Mouse (Mus musculus): ENCODE results near the gene Lrmda. TPM values are rescaled to one million over a fixed set of nuclear protein-coding genes. Genes with fewer than 3 reads are reported as not detected.

Gene Lrmda
- polyA plus RNA-seq, 1 experiment from 2014 or later, result 0.25 TPM

DNA sequence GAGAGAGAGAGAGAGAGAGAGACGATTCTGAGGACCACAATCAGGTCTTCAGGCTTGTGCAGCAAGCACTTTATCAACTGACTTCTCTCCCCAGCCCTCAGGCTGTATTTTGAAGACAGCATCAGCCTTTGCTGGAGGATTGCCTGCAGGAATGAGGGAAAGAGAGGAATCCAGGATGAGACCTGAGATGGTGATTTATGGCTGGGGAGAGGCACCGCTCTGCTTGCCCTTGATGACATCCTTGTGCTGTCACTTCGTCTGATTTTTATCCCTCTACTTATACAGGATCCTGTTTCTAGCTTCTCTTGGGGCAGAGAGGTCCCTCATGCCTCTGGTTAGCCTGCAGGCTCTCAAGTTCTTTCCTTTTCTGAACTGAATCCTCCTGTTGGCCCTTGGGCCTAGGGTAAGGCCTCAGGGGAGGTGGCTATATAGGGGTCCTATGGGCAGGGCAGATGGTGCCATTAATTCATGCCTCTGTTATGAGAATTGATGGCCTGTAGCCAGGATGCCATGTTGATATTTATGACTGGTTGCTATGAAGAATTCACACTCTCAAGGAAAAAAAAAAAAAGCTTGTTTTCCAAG lies 277.2 kb downstream of the Lrmda start:
- H3K27ac ChIP-seq, result no peak overlapping the region
- WGBS (ENCODE audit: insufficient replicate concordance), result 54% methylated on average over 3 of the region's 3 CpGs

GRCm38 (mm10) chr14:22306759-22307158 lies 287.2 kb downstream of the Lrmda start:
- Histone ChIP-seq H3K4me1 (replicated peaks) (no peaks in the 10 kb centered on the region), H3K27ac (no peak overlapping the region), H3K9me3 (replicated peaks) (no peaks in the 10 kb centered on the region), H3K9ac (no peak overlapping the region), H3K4me3 (replicated peaks) (no peak overlapping the region), H3K36me3 (no peaks in the 10 kb centered on the region), H3K4me2 (no peak overlapping the region), H3K27me3 (no peaks in the 10 kb centered on the region)
- WGBS (ENCODE audit: insufficient replicate concordance), result 63% methylated on average over 5 of the region's 5 CpGs
- ATAC-seq (ENCODE audit: low read depth) (no peak), DNase-seq (no peak)

More for the DNA sequence above, 277.2 kb downstream of the Lrmda start:
- H3K9ac ChIP-seq, result no peak overlapping the region
- ATAC-seq (ENCODE audit: low read depth) (no peak), DNase-seq (no peak)
- H3K9me3 ChIP-seq (replicated peaks), result no peaks in the 10 kb centered on the region
- H3K36me3 ChIP-seq, result no peaks in the 10 kb centered on the region
- H3K4me3 ChIP-seq (replicated peaks), result no peak overlapping the region
- H3K4me1 ChIP-seq (replicated peaks), result no peaks in the 10 kb centered on the region
- no peaks in the 10 kb centered on the region for H3K27me3 ChIP-seq
- H3K4me2 ChIP-seq, result no peak overlapping the region

DNA sequence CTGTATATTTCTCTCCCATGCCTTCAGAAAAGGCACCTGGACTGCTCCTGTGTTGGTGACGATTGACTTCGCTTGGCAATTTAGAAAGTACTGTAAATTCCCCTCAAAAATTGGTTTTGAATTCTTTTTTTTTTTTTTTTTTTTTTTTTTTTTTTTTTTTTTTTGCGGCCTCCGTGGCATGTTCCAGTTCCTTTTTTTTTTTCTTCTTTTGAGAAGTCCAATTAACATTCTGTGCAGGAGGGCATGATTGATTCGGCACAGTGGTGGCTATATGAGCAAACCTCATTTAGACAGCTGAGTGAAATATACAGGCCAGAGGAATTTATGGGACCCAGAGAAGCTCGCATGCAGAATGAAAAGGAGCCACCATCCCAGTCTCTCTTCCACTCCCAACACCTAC lies 288.5 kb downstream of the Lrmda start:
- H3K9me3 ChIP-seq (replicated peaks), result no peaks in the 10 kb centered on the region
- DNase-seq (no peak), ATAC-seq (ENCODE audit: low read depth) (no peak)
- no peak overlapping the region for H3K9ac ChIP-seq
- H3K36me3 ChIP-seq, result no peaks in the 10 kb centered on the region
- no peaks in the 10 kb centered on the region for H3K4me1 ChIP-seq (replicated peaks)
- no peak overlapping the region for H3K4me3 ChIP-seq (replicated peaks)
- WGBS (ENCODE audit: insufficient replicate concordance), result 35% methylated on average over 6 of the region's 6 CpGs
- H3K27me3 ChIP-seq, result no peaks in the 10 kb centered on the region
- H3K27ac ChIP-seq, result no peak overlapping the region
- no peak overlapping the region for H3K4me2 ChIP-seq

DNA sequence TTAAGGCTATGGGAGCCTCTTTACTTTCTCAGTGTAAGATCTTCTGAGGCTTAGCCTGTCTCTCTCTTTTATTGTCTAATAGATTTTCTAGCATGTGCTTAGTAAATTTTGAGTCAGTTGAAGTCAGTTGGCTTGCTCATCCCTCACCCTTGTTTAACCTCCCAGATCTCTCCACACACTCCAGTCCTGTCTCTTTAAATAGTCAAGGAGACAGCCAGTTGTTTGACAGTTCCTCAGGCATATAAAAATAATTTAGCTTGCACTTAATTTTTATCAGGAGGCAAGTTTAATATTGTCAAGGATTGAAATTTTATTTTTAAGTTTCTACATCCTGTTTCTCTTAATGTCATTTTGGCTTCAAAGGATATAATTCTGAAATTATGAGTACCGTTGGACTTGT lies 303.5 kb downstream of the Lrmda start:
- ATAC-seq (ENCODE audit: low read depth) (no peak), DNase-seq (no peak)
- Histone ChIP-seq H3K4me2 (no peak overlapping the region), H3K9ac (no peak overlapping the region), H3K27me3 (no peaks in the 10 kb centered on the region), H3K9me3 (replicated peaks) (no peaks in the 10 kb centered on the region), H3K27ac (no peak overlapping the region), H3K4me3 (replicated peaks) (no peak overlapping the region), H3K36me3 (no peaks in the 10 kb centered on the region), H3K4me1 (replicated peaks) (no peaks in the 10 kb centered on the region)
- 69% methylated on average over 1 of the region's 1 CpGs for WGBS (ENCODE audit: insufficient replicate concordance)

DNA sequence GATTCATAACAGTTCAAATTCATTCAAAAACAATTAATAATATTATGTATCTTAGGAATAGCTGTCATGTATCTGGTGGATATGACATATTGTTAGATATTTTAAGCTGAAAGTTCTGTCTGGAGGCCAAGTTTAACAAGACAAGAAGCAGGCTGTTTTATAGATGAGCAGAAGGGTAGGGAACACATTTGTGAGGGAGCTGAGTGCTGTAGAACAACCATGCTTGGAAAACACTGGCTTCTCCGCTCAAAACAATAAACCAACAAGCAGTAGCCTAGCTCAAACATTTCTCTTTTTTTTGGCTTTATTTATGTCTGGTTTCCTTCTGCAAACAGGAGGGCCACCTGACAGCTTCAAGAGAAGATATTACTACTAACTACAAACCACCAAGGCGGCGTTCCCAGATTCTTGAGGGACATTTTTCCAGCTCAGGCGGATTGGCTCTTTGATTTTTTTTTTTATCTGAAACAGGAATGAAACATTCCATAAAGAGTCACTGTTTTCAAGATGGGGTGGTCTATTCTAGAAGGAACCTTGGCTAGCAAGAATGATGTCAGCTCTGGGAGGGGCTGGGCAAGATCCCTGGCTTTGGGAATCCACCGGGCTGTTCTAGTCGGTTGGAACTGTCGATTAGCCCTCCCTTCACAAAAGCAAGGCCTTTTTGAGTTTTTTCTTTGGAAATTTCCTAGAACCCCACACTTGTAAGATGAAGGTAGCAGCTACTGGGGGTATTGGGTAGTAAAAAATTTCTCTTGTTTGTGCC lies 304.2 kb downstream of the Lrmda start:
- 77% methylated on average over 7 of the region's 7 CpGs for WGBS (ENCODE audit: insufficient replicate concordance)
- no peak for DNase-seq
- H3K27ac ChIP-seq, result no peak overlapping the region
- H3K36me3 ChIP-seq, result no peaks in the 10 kb centered on the region
- ATAC-seq (ENCODE audit: low read depth), result no peak
- H3K9me3 ChIP-seq (replicated peaks), result no peaks in the 10 kb centered on the region
- no peaks in the 10 kb centered on the region for H3K4me1 ChIP-seq (replicated peaks)
- no peak overlapping the region for H3K9ac ChIP-seq
- H3K4me2 ChIP-seq, result no peak overlapping the region
- H3K27me3 ChIP-seq, result no peaks in the 10 kb centered on the region
- H3K4me3 ChIP-seq (replicated peaks), result no peak overlapping the region

DNA sequence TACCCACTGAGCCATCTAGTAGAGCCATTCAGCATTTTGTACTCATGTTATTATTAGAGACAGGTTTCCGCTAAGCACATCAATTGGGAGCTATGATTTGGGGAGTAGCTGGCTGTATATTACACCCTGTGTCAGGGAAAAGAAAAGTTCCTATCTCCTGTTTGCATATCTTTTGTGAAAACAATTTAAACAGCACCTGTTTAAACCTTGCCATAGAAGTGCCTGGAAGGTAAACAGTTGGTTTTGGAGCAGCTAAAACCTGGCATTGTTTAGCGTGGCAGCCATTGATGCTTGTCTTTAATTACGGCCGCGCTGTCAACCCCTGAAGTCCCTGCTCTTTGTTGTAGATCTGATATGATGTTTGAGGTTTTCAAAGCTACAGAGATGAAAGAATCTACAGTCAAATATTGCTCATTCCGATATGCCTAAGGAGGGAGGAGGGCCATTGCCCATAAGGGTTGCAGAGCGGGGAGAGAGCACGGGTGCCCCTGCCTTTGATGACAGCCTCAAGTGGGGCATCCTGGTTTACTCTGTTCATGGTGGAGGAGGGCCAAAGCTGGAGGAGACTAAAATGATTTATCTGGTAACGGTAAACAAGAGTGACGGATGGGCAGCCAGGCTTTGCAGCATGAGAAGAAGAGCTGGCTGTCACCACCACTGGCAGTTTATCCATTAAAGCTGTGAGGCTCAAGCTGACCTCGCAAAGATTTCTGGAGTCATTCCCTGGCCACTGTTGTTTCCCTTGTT lies 306.9 kb downstream of the Lrmda start:
- 71% methylated on average over 11 of the region's 11 CpGs for WGBS (ENCODE audit: insufficient replicate concordance)
- no peak overlapping the region for H3K9ac ChIP-seq
- no peak for DNase-seq

GRCm38 (mm10) chr14:22329191-22329590 lies 309.7 kb downstream of the Lrmda start:
- no peak overlapping the region for H3K27ac ChIP-seq
- H3K4me2 ChIP-seq, result no peak overlapping the region
- DNase-seq, result no peak
- no peak overlapping the region for H3K4me3 ChIP-seq (replicated peaks)
- H3K27me3 ChIP-seq, result no peaks in the 10 kb centered on the region
- H3K36me3 ChIP-seq, result no peaks in the 10 kb centered on the region
- ATAC-seq (ENCODE audit: low read depth), result no peak
- WGBS (ENCODE audit: insufficient replicate concordance), result 80% methylated on average over 3 of the region's 3 CpGs
- no peaks in the 10 kb centered on the region for H3K4me1 ChIP-seq (replicated peaks)
- H3K9me3 ChIP-seq (replicated peaks), result no peaks in the 10 kb centered on the region
- H3K9ac ChIP-seq, result no peak overlapping the region

More for the DNA sequence above, 306.9 kb downstream of the Lrmda start:
- H3K36me3 ChIP-seq, result no peaks in the 10 kb centered on the region
- H3K4me1 ChIP-seq (replicated peaks), result no peaks in the 10 kb centered on the region
- no peak overlapping the region for H3K4me3 ChIP-seq (replicated peaks)
- ATAC-seq (ENCODE audit: low read depth), result no peak
- no peak overlapping the region for H3K4me2 ChIP-seq
- H3K27me3 ChIP-seq, result no peaks in the 10 kb centered on the region
- H3K9me3 ChIP-seq (replicated peaks), result no peaks in the 10 kb centered on the region
- no peak overlapping the region for H3K27ac ChIP-seq

- H3K9ac ChIP-seq, result no peak overlapping the region
- H3K9me3 ChIP-seq (replicated peaks), result no peaks in the 10 kb centered on the region
- DNase-seq (no peak), ATAC-seq (ENCODE audit: low read depth) (no peak)
- H3K4me3 ChIP-seq (replicated peaks), result no peak overlapping the region
- H3K27ac ChIP-seq, result no peak overlapping the region
- no peaks in the 10 kb centered on the region for H3K4me1 ChIP-seq (replicated peaks)
- H3K27me3 ChIP-seq, result no peaks in the 10 kb centered on the region
- no peak overlapping the region for H3K4me2 ChIP-seq
- 81% methylated on average over 5 of the region's 5 CpGs for WGBS (ENCODE audit: insufficient replicate concordance)
- H3K36me3 ChIP-seq, result no peaks in the 10 kb centered on the region
Measured at GRCm38 (mm10) chr14:22335101-22335820, 315.7 kb downstream of the Lrmda start.

GRCm38 (mm10) chr14:22339176-22339575 lies 319.7 kb downstream of the Lrmda start:
- H3K4me2 ChIP-seq, result no peak overlapping the region
- H3K4me3 ChIP-seq (replicated peaks), result no peak overlapping the region
- ATAC-seq (ENCODE audit: low read depth), result no peak
- no peaks in the 10 kb centered on the region for H3K36me3 ChIP-seq
- H3K27me3 ChIP-seq, result no peaks in the 10 kb centered on the region
- no peak for DNase-seq
- H3K4me1 ChIP-seq (replicated peaks), result no peaks in the 10 kb centered on the region
- no peak overlapping the region for H3K27ac ChIP-seq
- H3K9ac ChIP-seq, result no peak overlapping the region
- H3K9me3 ChIP-seq (replicated peaks), result no peaks in the 10 kb centered on the region
- WGBS (ENCODE audit: insufficient replicate concordance), result 68% methylated on average over 6 of the region's 6 CpGs

DNA sequence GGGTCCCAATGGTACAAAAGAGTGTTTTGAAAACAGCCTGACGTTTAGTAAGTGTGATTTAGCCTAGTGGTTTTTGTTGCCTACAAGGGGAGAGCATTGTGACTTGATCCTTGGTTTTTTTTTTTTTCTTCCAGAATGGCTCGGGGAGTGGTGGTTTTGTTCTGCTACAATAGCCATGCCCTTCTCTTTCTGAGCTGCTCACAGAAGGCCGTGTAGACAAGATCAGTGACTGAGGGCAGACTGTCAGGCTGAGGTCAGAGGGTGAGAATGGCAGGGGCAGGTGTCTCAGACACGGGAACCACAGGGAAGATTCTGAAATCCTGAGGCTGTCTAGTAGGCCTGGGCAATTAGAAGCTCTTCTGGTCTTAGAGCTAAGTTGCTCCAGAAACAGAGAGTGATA lies 323.8 kb downstream of the Lrmda start:
- Histone ChIP-seq H3K9ac (no peak overlapping the region), H3K9me3 (replicated peaks) (no peaks in the 10 kb centered on the region), H3K36me3 (no peaks in the 10 kb centered on the region), H3K27me3 (no peaks in the 10 kb centered on the region), H3K4me1 (replicated peaks) (no peaks in the 10 kb centered on the region), H3K27ac (no peak overlapping the region), H3K4me2 (no peak overlapping the region), H3K4me3 (replicated peaks) (no peak overlapping the region)
- ATAC-seq (ENCODE audit: low read depth) (no peak), DNase-seq (no peak)
- WGBS (ENCODE audit: insufficient replicate concordance), result 48% methylated on average over 4 of the region's 4 CpGs

DNA sequence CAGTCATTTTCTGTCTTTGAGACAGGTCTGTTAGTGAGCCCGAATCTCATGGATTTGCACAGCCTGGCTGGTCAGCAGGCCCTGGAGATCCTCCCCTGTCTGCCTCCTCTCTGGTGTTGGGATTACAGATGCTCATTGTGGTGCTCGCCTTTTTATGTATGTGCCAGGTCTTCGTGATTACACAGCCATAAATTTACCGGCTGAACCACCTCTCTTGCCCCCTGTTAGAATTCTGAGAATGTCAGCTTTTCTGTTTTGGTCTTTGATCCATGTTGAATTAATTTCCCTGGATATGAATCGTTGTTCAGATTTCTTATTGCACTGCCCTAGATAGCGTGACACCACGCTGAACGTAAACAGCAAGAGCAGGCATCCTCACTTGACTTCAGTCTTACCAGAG lies 325.7 kb downstream of the Lrmda start:
- Histone ChIP-seq H3K27me3 (no peaks in the 10 kb centered on the region), H3K9me3 (replicated peaks) (no peaks in the 10 kb centered on the region), H3K4me2 (no peak overlapping the region), H3K36me3 (no peaks in the 10 kb centered on the region), H3K9ac (no peak overlapping the region), H3K4me3 (replicated peaks) (no peak overlapping the region), H3K4me1 (replicated peaks) (no peaks in the 10 kb centered on the region), H3K27ac (no peak overlapping the region)
- ATAC-seq (ENCODE audit: low read depth) (no peak), DNase-seq (no peak)
- WGBS (ENCODE audit: insufficient replicate concordance), result 68% methylated on average over 8 of the region's 8 CpGs
